Mouse (Mus musculus): Measurements from ENCODE around the gene Hdac9.

DNA sequence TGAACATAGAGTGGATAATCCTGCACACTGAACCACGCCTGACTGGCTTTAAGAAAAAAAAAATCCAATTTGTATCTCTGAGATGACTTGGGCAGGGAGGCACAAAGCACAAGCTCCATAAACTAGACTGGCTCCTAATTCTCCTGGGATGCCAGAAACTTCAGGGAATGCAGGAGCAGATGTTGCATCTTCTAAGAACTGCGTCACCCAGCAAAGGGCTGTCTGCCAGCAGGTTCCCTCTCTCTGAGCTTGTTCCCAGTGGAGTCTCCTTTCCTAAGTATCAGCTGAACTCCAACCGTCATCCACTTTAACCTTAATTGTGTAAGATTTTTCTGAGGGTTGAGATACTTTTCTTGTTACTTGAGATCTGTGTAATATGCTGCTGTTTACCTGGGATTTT lies 140.7 kb downstream of the Hdac9 start:
- TF ChIP-seq CTCF (IDR thresholded peaks at IDR 0.05; ENCODE audit: low read depth, low read length) (no peak), POLR2A (IDR thresholded peaks at IDR 0.05; ENCODE audit: borderline replicate concordance, low read depth, low read length) (no peak)

All from bone marrow macrophage, adult 2 months (primary cell).